Mouse (Mus musculus) midbrain, embryonic 11.5 days (tissue): Measurements from ENCODE around the gene Cdkl4. TPM values are rescaled to one million over a fixed set of nuclear protein-coding genes. Genes with fewer than 3 reads are reported as not detected.

ENCODE experiments used
- ATAC-seq: fragments of 200-750 bp; cut with Nextera tagmentation; 2 replicates; pipeline ENCODE4 v1.8.0; 2017; ENCODE audit warnings: moderate TSS enrichment, moderate library complexity; ENCODE audit not compliant: low FRiP score
- DNase-seq: peaks from one replicate; pipeline ENCODE4 v3.0.0; 2015; ENCODE audit warnings: low spot score; ENCODE audit errors: missing footprints
- H3K27ac ChIP-seq: fragments of 300-500 bp; sonication (generic); 2 replicates; pipeline ENCODE4 v1.5.1; 2014; ENCODE audit warnings: low read depth, low read length
- H3K27me3 ChIP-seq: fragments of 300-500 bp; sonication (generic); 2 replicates; pipeline ENCODE4 v1.6.1; 2014; ENCODE audit warnings: mild to moderate bottlenecking, low read length, moderate library complexity, mixed read lengths; ENCODE audit not compliant: control insufficient read depth, insufficient read depth
- H3K36me3 ChIP-seq: fragments of 300-500 bp; sonication (generic); 2 replicates; pipeline ENCODE4 v1.6.1; 2014; ENCODE audit warnings: mild to moderate bottlenecking, low read length, moderate library complexity, mixed read lengths; ENCODE audit not compliant: control insufficient read depth, insufficient read depth
- H3K4me1 ChIP-seq: fragments of 300-500 bp; sonication (generic); 2 replicates; pipeline ENCODE4 v1.6.1; 2014; ENCODE audit warnings: low read length; ENCODE audit not compliant: control insufficient read depth, insufficient read depth
- H3K4me2 ChIP-seq: fragments of 300-500 bp; sonication (generic); 2 replicates; pipeline ENCODE4 v1.6.1; 2014; ENCODE audit warnings: mild to moderate bottlenecking, moderate library complexity
- H3K4me3 ChIP-seq: fragments of 300-500 bp; sonication (generic); 2 replicates; pipeline ENCODE4 v1.5.1; 2014; ENCODE audit warnings: low read depth, low read length
- H3K9ac ChIP-seq: fragments of 300-500 bp; sonication (generic); 2 replicates; pipeline ENCODE4 v1.6.1; 2014; ENCODE audit warnings: low read length
- H3K9me3 ChIP-seq: fragments of 300-500 bp; sonication (generic); 2 replicates; pipeline ENCODE4 v1.6.1; 2016; ENCODE audit warnings: low read length; ENCODE audit not compliant: control insufficient read depth
- WGBS: fragments of 180-500 bp; shearing (Covaris S2); extraction: QIAGEN DNeasy Blood & Tissue Kit; methylation state at CpG from one replicate; pipeline ENCODE4 v1.1.7; 2014; 5-methylcytosine and 5-hydroxymethylcytosine counted together
- polyA plus RNA-seq: library from polyadenylated mRNA; unstranded; fragments of >200 nt; fragmentation: Nextera tagmentation; extraction: Ambion mirVana; gene quantifications from 2 replicates; pipeline ENCODE4 v1.2.1, GENCODE M21; 2014

Cdkl4 gene
- polyA plus RNA-seq, 1 experiment from 2014 or later, result 2.0 TPM

GRCm38 (mm10) chr17:80488918-80489317 lies 88.7 kb downstream of the Cdkl4 start:
- no peaks in the 10 kb centered on the region for H3K27me3 ChIP-seq
- ATAC-seq (no peak), DNase-seq (no peak)
- no peak overlapping the region for H3K4me3 ChIP-seq
- H3K4me2 ChIP-seq, result no peak overlapping the region
- H3K36me3 ChIP-seq, result no peaks in the 10 kb centered on the region
- H3K9me3 ChIP-seq, result no peaks in the 10 kb centered on the region
- H3K27ac ChIP-seq, result no peak overlapping the region
- 85% methylated on average over 3 of the region's 3 CpGs for WGBS
- no peaks in the 10 kb centered on the region for H3K4me1 ChIP-seq
- H3K9ac ChIP-seq, result no peak overlapping the region

DNA sequence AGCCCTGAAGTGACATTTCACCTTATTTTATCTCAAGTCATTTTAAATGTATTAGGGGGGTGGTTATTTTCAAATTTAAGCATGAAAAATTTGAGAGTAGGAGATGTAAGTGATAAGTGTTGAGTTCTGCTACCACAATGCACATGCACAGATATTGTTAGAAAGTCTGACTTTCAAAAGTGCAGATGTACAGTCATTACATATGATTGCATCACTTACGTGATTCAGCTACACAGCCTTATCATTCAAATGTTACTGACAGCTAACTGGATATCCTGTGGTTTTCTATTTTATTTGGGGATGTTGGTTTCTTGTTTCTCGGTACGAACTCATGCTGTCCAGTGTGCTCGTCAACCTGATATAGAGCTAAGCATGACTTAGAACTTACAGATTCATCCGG lies 92.5 kb downstream of the Cdkl4 start:
- 96% methylated on average over 5 of the region's 5 CpGs for WGBS
- no peak overlapping the region for H3K27ac ChIP-seq
- no peak for ATAC-seq

GRCm38 (mm10) chr17:80480855-80481224 lies 96.8 kb downstream of the Cdkl4 start:
- H3K4me3 ChIP-seq, result peak overlapping the region; percentile 82
- H3K4me1 ChIP-seq, result peaks cover 15% of the 10 kb centered on the region
- ATAC-seq (no peak), DNase-seq (peak; percentile 88)
- no peaks in the 10 kb centered on the region for H3K27me3 ChIP-seq
- no peaks in the 10 kb centered on the region for H3K9me3 ChIP-seq
- no peaks in the 10 kb centered on the region for H3K36me3 ChIP-seq
- H3K4me2 ChIP-seq, result peak overlapping the region; percentile 65
- peak overlapping the region; percentile 90 for H3K9ac ChIP-seq
- 33% methylated on average over 7 of the region's 7 CpGs for WGBS
- peak overlapping the region; percentile 90 for H3K27ac ChIP-seq

More for the DNA sequence above, 92.5 kb downstream of the Cdkl4 start:
- DNase-seq, result peak; percentile 19
- H3K9ac ChIP-seq, result no peak overlapping the region
- no peaks in the 10 kb centered on the region for H3K27me3 ChIP-seq
- peaks cover 6% of the 10 kb centered on the region; the same call in 1 of the 2 replicates for H3K4me1 ChIP-seq
- H3K9me3 ChIP-seq, result no peaks in the 10 kb centered on the region
- H3K36me3 ChIP-seq, result no peaks in the 10 kb centered on the region
- no peak overlapping the region for H3K4me2 ChIP-seq
- no peak overlapping the region for H3K4me3 ChIP-seq

DNA sequence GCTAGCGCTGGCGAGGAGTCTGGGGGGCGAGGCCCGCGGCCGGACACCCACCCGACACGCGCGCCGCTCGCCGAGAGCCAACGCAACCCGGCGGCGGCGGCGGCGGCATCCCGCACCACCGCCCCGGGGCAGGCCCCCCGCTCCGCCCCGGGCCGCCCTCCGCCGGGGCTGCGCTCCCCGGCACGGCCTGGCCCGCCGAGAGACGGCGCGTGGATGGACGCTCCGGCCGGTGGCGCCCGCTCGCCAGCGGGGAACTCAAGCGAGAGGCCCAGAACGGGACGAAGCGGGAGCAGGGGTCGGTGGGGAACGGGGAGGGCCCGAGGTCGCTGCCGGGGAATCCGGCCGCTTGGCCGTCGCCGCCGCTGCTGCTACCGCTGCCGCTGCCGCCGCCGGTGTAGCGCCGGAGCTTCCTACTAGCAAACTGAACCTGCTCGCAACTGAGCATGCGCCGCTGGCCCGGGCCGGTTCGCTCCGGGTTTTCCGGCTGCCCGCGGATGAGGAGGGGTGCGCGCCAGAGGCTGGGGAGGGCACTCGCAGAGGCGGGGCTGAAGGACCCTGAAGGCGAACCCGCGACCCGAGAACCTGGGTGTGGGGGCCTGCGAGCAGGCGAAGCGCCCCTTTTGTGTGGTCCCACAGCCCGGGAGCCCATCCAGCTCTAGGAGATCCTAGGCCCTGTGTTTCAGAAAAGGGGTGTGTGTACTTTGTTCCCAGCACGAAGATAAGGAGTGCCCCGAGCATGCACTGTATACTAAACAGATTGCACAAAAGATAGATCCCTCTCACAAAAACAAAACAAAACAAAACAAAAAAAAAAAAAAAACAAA lies 97.4 kb downstream of the Cdkl4 start, which contains the start of gene Sos1:
TSS of gene Sos1 (minus strand) at position 423 of the 824 bp plus-strand sequence.
- no peaks in the 10 kb centered on the region for H3K36me3 ChIP-seq
- H3K4me2 ChIP-seq, result peak within 1 kb of the TSS; percentile 65
- no peaks in the 10 kb centered on the region for H3K9me3 ChIP-seq
- H3K9ac ChIP-seq, result peak within 1 kb of the TSS; percentile 90
- peaks cover 15% of the 10 kb centered on the region for H3K4me1 ChIP-seq
- DNase-seq, result peak; percentile 99
- WGBS, result under 1% methylated on average over 78 of the region's 90 CpGs
- no peaks in the 10 kb centered on the region for H3K27me3 ChIP-seq
- H3K4me3 ChIP-seq, result peak within 1 kb of the TSS; percentile 82
- ATAC-seq, result peak; percentile 88
- peak within 1 kb of the TSS; percentile 90 for H3K27ac ChIP-seq

DNA sequence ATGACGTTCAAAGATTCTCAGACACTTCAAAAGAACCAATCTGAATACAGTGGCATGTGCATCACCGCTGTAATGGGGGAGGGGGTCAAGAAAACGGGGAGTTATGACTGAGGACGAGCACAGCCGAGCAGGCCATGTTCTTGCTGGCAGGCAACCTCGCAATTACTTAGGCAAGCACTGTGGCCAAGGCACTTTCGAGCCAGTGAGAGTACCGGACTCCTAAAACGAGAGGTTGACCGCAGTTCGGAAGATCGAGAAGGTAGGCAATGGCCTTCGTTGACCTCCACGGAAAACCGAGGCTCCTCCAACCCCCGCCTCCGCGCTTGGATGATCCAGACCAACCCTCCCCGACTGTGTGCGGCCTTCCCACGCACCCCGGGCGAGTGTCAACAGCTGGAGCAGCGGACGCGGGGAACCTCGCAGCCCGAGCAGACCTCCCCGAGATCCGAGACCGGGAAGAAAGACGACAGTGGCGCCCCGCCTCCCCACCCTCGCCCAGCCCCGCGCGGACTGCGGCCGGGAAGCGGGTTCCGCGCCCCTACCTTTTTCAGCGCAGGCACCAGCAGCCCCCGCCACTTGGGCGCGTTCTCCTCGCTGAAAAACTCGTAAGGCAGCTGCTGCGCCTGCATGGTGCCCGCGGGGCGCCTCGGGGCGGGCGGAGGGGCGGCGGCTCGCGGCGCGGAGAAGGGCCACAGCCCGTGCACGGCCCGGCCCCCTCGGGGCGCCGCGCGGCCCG lies 98.2 kb downstream of the Cdkl4 start:
- H3K9me3 ChIP-seq, result no peaks in the 10 kb centered on the region
- no peaks in the 10 kb centered on the region for H3K36me3 ChIP-seq
- peak; percentile 50 for ATAC-seq
- peaks cover 15% of the 10 kb centered on the region for H3K4me1 ChIP-seq
- H3K4me2 ChIP-seq, result peak overlapping the region; percentile 65
- under 1% methylated on average over 59 of the region's 71 CpGs for WGBS
- H3K4me3 ChIP-seq, result peak overlapping the region; percentile 82
- peak; percentile 97 for DNase-seq
- H3K27me3 ChIP-seq, result no peaks in the 10 kb centered on the region
- peak overlapping the region; percentile 90 for H3K9ac ChIP-seq
- peak overlapping the region; percentile 90 for H3K27ac ChIP-seq

- ATAC-seq (no peak), DNase-seq (no peak)
- no peak overlapping the region for H3K27ac ChIP-seq
- H3K4me2 ChIP-seq, result no peak overlapping the region
- peaks cover 15% of the 10 kb centered on the region for H3K4me1 ChIP-seq
- WGBS, result 90% methylated on average over 2 of the region's 2 CpGs
- no peaks in the 10 kb centered on the region for H3K36me3 ChIP-seq
- H3K9ac ChIP-seq, result no peak overlapping the region
- H3K27me3 ChIP-seq, result no peaks in the 10 kb centered on the region
- no peak overlapping the region for H3K4me3 ChIP-seq
- no peaks in the 10 kb centered on the region for H3K9me3 ChIP-seq
Measured at GRCm38 (mm10) chr17:80477679-80478078, 99.9 kb downstream of the Cdkl4 start.

DNA sequence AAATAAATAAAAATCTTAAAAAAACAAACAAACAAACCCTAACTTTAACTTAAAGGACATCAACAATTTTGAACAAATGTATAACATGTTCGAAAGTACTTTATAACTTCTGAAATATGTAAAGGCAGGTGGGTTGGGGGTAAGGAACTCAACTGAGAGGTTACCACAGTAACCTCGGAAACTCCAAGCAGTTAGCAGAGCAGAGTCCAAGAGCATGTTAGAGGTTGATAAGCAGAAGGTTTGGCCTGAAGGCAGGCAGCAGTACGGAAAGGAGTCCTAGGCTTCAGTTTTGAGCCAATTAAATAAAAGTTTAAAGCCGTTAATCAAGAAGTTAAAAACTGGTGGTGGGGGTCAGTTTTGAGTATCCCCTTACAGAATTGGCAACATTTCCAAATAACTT lies 101.1 kb downstream of the Cdkl4 start:
- ATAC-seq (no peak), DNase-seq (no peak)
- Histone ChIP-seq H3K27me3 (no peaks in the 10 kb centered on the region), H3K27ac (no peak overlapping the region), H3K9ac (no peak overlapping the region), H3K9me3 (no peaks in the 10 kb centered on the region), H3K36me3 (no peaks in the 10 kb centered on the region), H3K4me1 (peaks cover 19% of the 10 kb centered on the region), H3K4me3 (no peak overlapping the region), H3K4me2 (no peak overlapping the region)
- 94% methylated on average over 4 of the region's 4 CpGs for WGBS
